In genomic region chr14:40924378-40925113, GRCm38 (mm10) we compare ENCODE assay signal across 9 mouse cellular contexts. TPM values are rescaled to one million over a fixed set of nuclear protein-coding genes. Genes with fewer than 3 reads are reported as not detected.
DNase-seq lines count a peak whose midpoint lies in the region; ATAC-seq and TF ChIP-seq lines count a peak whose summit lies in the region.
"Had no signal": no experiment of that assay in that cellular context is flagged by ENCODE, and none has a peak within 500 bp of the region (broad histone marks: within the 10 kb centered on the region; RNA-seq: fewer than 3 reads in every experiment).

No protein-coding gene starts in this region.

- no peak for TF ChIP-seq RAD21 in MEL (IDR thresholded peaks at IDR 0.05; ENCODE audit: low read depth, low read length)

- no peak overlapping the region; the same call in 1 of the 2 replicates for H3K27ac ChIP-seq in MEL (ENCODE audit: control insufficient read depth, low read depth, low read length)
- peak overlapping the region; percentile 47 to 54; a peak in 2 of 4 replicates for H3K27ac ChIP-seq in heart, embryonic 14.5 days (replicated peaks in 1 of 2; ENCODE audit: control insufficient read depth in 1 of 2, insufficient read depth in 1 of 2, low read depth in 2 of 2, low read length in 2 of 2)
- H3K27ac ChIP-seq in limb, embryonic 11.5 days (replicated peaks; ENCODE audit: low read depth, low read length), result 0 out of 2 replicates have a peak overlapping the region, but pooled peaks have one; percentile 30

- TF ChIP-seq EP300 in MEL (IDR thresholded peaks at IDR 0.05; ENCODE audit: low read depth in 1 of 2, low read length in 2 of 2), result no peak

- H3K4me3 ChIP-seq in MEL (ENCODE audit: control insufficient read depth in 1 of 2, insufficient read depth in 1 of 2, low read depth in 2 of 2, low read length in 2 of 2), result no peak overlapping the region
- H3K4me3 ChIP-seq in heart, embryonic 14.5 days (ENCODE audit: control insufficient read depth in 1 of 2, insufficient read depth in 1 of 2, low read depth in 1 of 2, low read length in 2 of 2), result no peak overlapping the region
- H3K4me3 ChIP-seq in limb, embryonic 11.5 days (ENCODE audit: low read depth, low read length), result no peak overlapping the region

- H3K4me1 ChIP-seq in MEL (ENCODE audit: control insufficient read depth in 1 of 2, insufficient read depth in 2 of 2, low read length in 2 of 2), result peaks cover 7 to 24% of the 10 kb centered on the region in 2 experiments
- H3K4me1 ChIP-seq in heart, embryonic 14.5 days (ENCODE audit: control insufficient read depth in 2 of 2, insufficient read depth in 2 of 2, low read length in 2 of 2), result peaks cover 7 to 25% of the 10 kb centered on the region in 2 experiments
- peaks cover 5% of the 10 kb centered on the region for H3K4me1 ChIP-seq in limb, embryonic 11.5 days (ENCODE audit: control insufficient read depth, insufficient read depth, low read length)

- no peak overlapping the region for H3K4me2 ChIP-seq in heart, embryonic 14.5 days (ENCODE audit: low read length)
- H3K4me2 ChIP-seq in limb, embryonic 11.5 days (ENCODE audit: low read depth, severe bottlenecking), result no peak overlapping the region

- no peaks in the 10 kb centered on the region for H3K79me2 ChIP-seq in MEL (ENCODE audit: control insufficient read depth, insufficient read depth, low read length, poor library complexity)

- peaks cover 0 to 17% of the 10 kb centered on the region in 2 experiments; a peak in 2 of 4 replicates for H3K36me3 ChIP-seq in MEL (ENCODE audit: control insufficient read depth in 1 of 2, insufficient read depth in 2 of 2, low read length in 2 of 2)
- no peaks in the 10 kb centered on the region; the same call in 1 of the 2 replicates for H3K36me3 ChIP-seq in heart, embryonic 14.5 days (ENCODE audit: control insufficient read depth, insufficient read depth, low read length)
- H3K36me3 ChIP-seq in limb, embryonic 11.5 days (ENCODE audit: control insufficient read depth, insufficient read depth, low read length), result no peaks in the 10 kb centered on the region; the same call in 1 of the 2 replicates

- no peak for TF ChIP-seq POLR2A in MEL (IDR thresholded peaks at IDR 0.05; ENCODE audit: control insufficient read depth in 1 of 2, insufficient read depth in 1 of 2, low read depth in 1 of 2, low read length in 2 of 2, poor library complexity in 1 of 2)

- no peak for TF ChIP-seq CTCF in MEL (IDR thresholded peaks at IDR 0.05 in 2 of 3, conservative IDR thresholded peaks at IDR 0.05 in 1 of 3; ENCODE audit: control insufficient read depth in 1 of 3, insufficient read depth in 1 of 3, low read depth in 2 of 3, low read length in 3 of 3, poor library complexity in 1 of 3, severe bottlenecking in 1 of 3)

- no peaks in the 10 kb centered on the region for H3K9me3 ChIP-seq in MEL (replicated peaks; ENCODE audit: insufficient read depth, low read length)
- no peaks in the 10 kb centered on the region for H3K9me3 ChIP-seq in heart, embryonic 14.5 days (ENCODE audit: control insufficient read depth, low read length)
- H3K9me3 ChIP-seq in limb, embryonic 11.5 days (ENCODE audit: control insufficient read depth, low read length), result no peaks in the 10 kb centered on the region

- WGBS in heart, embryonic 14.5 days, result 60% methylated on average over 10 of the region's 10 CpGs
- 21% methylated on average over 10 of the region's 10 CpGs for WGBS in limb, embryonic 11.5 days

- no peak overlapping the region for H3K9ac ChIP-seq in MEL (ENCODE audit: control insufficient read depth, low read depth, low read length, poor library complexity, severe bottlenecking)
- no peak overlapping the region; the same call in 1 of the 2 replicates for H3K9ac ChIP-seq in heart, embryonic 14.5 days (ENCODE audit: low read length)
- H3K9ac ChIP-seq in limb, embryonic 11.5 days (ENCODE audit: low read length), result no peak overlapping the region

- H3K27me3 ChIP-seq in MEL (ENCODE audit: control insufficient read depth in 1 of 2, insufficient read depth in 2 of 2, low read length in 2 of 2), result no peaks in the 10 kb centered on the region
- H3K27me3 ChIP-seq in heart, embryonic 14.5 days (ENCODE audit: control insufficient read depth, insufficient read depth, low read length), result no peaks in the 10 kb centered on the region
- no peaks in the 10 kb centered on the region for H3K27me3 ChIP-seq in limb, embryonic 11.5 days (ENCODE audit: control insufficient read depth, insufficient read depth, low read length)
- H3K27me3 ChIP-seq: Patski had no signal

- ATAC-seq in heart, embryonic 14.5 days (ENCODE audit: insufficient number of reproducible peaks, insufficient read depth, low FRiP score, low read depth), result peak; percentile 47; the same call in 1 of the 2 replicates
- no peak for ATAC-seq in limb, embryonic 11.5 days (ENCODE audit: insufficient number of reproducible peaks, low FRiP score, low TSS enrichment, low read depth)
- ATAC-seq: Patski had no signal

- peak; percentile 36 for DNase-seq in heart, adult 8-10 months (ENCODE audit: low spot score)
- DNase-seq in heart, adult 9 months (ENCODE audit: low spot score in 2 of 2), result no peak
- peak; percentile 29 for DNase-seq in MEL (ENCODE audit: low read depth, low spot score)
- no peak for DNase-seq in limb, embryonic 11.5 days (ENCODE audit: low spot score)
- peak; percentile 46 for DNase-seq in neural tube, embryonic 10.5 days (ENCODE audit: extremely low spot score, low spot score)
- DNase-seq in ovary, adult 18-20 months (ENCODE audit: low spot score), result no peak
- DNase-seq in frontal cortex, postnatal 36 days (ENCODE audit: low spot score in 2 of 2), result no peak

TF ChIP-seq in MEL, 35 proteins besides CTCF, POLR2A, EP300 and RAD21:
- TF ChIP-seq KAT2A (conservative IDR thresholded peaks at IDR 0.05; ENCODE audit: low read depth, low read length), result no peak
- TF ChIP-seq MYB (IDR thresholded peaks at IDR 0.05; ENCODE audit: low read depth, low read length), result no peak
- TF ChIP-seq SMC3 (IDR thresholded peaks at IDR 0.05; ENCODE audit: low read depth, low read length), result no peak
- TF ChIP-seq UBTF (IDR thresholded peaks at IDR 0.05; ENCODE audit: borderline replicate concordance, insufficient read depth, low read depth, low read length), result no peak
- TF ChIP-seq SIN3A (IDR thresholded peaks at IDR 0.05; ENCODE audit: low read length), result no peak
- 0 out of 2 replicates have a peak, but pooled peaks have one; percentile 4 for TF ChIP-seq TCF12 (IDR thresholded peaks at IDR 0.05; ENCODE audit: low read depth, low read length)
- no peak for TF ChIP-seq E2F4 (IDR thresholded peaks at IDR 0.05; ENCODE audit: borderline replicate concordance, low read depth, low read length)
- TF ChIP-seq GATA1 (IDR thresholded peaks at IDR 0.05; ENCODE audit: low read depth, low read length), result no peak
TF ChIP-seq in MEL: peak in this region for 1.

RNA-seq across cellular contexts. Expression of gene Sh2d4b, which starts 31.5 kb away (rescaled TPM):
- total RNA-seq in heart, adult 8-10 months (2022), result under 1 TPM; 0.53 to 0.80 (median 0.66) TPM
- 0.12 TPM in 1 of 2 replicates, not detected in the other for total RNA-seq in MEL (2012; rRNA removed)
- under 1 TPM in 1 of 2 experiments, not detected in 1; 0.26 TPM for polyA plus RNA-seq in MEL (2012; ENCODE audit: insufficient read depth in 1 of 2, insufficient read length in 2 of 2, low read depth in 1 of 2, low replicate concordance in 2 of 2, missing spikeins in 1 of 2)
- polyA plus RNA-seq in heart, embryonic 14.5 days (2014; fragmentation: Nextera tagmentation; extraction: Ambion mirVana), result 0.89 and 1.1 TPM in 2 replicates
- polyA plus RNA-seq in limb, embryonic 11.5 days (2014; fragmentation: Nextera tagmentation; extraction: Ambion mirVana), result 0.32 and 0.44 TPM in 2 replicates

RNA-seq across cellular contexts. Expression of gene Tspan14, which starts 42.1 kb away (rescaled TPM):
- total RNA-seq in heart, adult 8-10 months (2022), result 10 to 100 TPM in 2 of 4 experiments, 1 to 10 TPM in 2; 9.8 to 18.6 (median 10.8) TPM
- total RNA-seq in MEL (2012; rRNA removed), result 16.7 and 24.8 TPM in 2 replicates
- 10 to 100 TPM in 1 of 2 experiments, not detected in 1; 29.9 TPM for polyA plus RNA-seq in MEL (2012; ENCODE audit: insufficient read depth in 1 of 2, insufficient read length in 2 of 2, low read depth in 1 of 2, low replicate concordance in 2 of 2, missing spikeins in 1 of 2)
- polyA plus RNA-seq in heart, embryonic 14.5 days (2014; fragmentation: Nextera tagmentation; extraction: Ambion mirVana), result 43.4 and 45.2 TPM in 2 replicates
- 79.5 and 87.0 TPM in 2 replicates for polyA plus RNA-seq in limb, embryonic 11.5 days (2014; fragmentation: Nextera tagmentation; extraction: Ambion mirVana)

Comparison
In these comparisons a context has a peak if more than half of its experiments do, and no peak if none do; other contexts are left out.
1. DNase-seq: peak in heart, adult 8-10 months (single experiment), MEL (single experiment) and neural tube, embryonic 10.5 days (single experiment); none in heart, adult 9 months (0 of 2), limb, embryonic 11.5 days (single experiment), ovary, adult 18-20 months (single experiment) and frontal cortex, postnatal 36 days (0 of 2).